Mouse (Mus musculus): Measurements from ENCODE around the gene Asb10.

DNA sequence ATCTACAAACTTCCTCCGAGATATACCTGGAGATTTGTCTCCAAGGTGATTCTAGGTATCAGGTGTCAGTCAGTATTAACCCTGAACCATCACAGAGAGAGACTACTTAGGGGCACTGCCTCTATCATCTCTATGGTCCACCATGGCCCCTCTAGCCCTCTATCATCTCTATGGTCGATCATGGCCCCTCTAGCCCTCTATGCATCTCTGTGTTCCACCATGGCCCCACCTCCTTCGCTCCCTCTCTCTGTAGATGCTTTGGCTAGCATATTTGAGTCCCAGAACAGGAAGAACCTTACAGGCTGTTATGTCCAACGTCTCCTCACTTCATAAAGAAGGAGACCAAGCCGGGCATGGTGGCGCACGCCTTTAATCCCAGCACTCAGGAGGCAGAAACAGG lies 1.9 kb upstream of the Asb10 start:
- TF ChIP-seq CTCF (IDR thresholded peaks at IDR 0.05; ENCODE audit: extremely low read depth, insufficient read depth, low read length) (no peak), POLR2A (IDR thresholded peaks at IDR 0.05; ENCODE audit: extremely low read depth, insufficient read depth, low read length) (no peak)
